Mouse (Mus musculus) urinary bladder, postnatal 4 days (tissue): ENCODE results near the gene Snx5.

Source experiments
- DNase-seq, 2 experiments: peaks; one replicate each; pipeline ENCODE4 v3.0.0; 2021 to 2022; ENCODE audit warnings: low spot score in 2 of 2

Gene Snx5

DNA sequence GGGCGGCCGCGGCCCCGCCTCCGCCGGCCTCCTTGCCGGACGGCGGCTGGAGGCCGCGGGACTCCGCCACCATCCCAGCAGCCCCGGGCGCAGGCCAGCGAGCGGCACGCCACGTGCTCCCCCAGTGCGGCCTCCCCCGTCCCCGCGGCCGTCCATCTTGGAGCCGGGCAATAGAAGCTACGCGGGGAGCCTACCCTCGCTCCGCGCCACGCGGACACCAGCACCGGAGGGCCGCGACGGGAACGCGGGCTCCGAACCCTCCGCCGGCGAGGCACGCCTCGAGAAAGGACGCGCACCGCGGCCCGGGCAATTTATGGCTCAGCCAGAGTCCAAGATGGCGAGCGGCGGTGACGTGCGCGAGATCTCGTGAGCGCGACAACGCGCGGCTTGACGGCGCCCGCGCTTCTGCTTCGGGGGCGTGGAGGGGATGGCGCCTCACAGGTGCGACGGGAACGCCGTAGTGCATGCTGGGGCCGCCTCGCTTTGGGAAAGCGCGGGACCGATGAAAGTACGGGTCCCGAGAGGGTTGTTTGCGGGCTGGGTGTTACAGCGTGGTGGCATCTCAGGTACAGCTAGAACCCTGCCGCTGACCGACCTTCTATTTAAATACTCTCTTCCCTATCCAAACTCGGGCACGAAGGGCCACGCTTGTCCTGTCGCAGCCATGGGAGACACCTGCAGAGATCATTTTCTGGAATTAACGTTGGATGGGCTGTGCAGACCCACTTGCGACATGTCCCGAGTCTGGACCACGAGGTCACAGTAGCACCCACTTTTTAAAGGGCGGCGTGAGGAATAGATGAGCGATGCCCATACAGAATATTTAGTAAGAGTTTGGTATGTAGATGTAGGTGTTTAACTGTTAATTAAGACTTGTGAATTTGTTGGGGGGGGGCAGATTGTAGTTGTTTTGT lies at the start of gene Snx5, which contains the start of gene Mgme1:
Gene Snx5 (minus strand): TSS at position 400 of the 914 bp plus-strand sequence.
Gene Mgme1 (plus strand): TSS at position 157 of the 914 bp plus-strand sequence.
- DNase-seq: peak; percentile 92 to 93

DNA sequence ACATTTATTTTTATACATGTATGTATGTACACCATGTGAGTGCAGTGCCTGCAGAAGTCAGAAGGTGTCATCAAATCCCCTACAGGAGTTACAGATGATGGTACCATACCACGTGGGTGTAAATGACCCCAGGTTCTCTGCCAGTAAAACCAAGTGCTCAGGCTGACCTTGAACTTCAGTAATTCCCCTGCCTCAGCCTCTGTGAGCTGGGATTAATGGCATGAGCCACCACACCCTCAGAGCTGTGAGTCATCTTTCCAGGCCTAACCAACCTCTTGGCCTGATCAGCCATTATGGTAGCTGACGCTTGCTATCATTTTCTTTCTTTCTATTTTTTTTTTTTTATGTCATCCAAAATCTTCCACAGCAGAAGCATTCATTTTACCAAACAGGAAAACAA lies 40.7 kb upstream of the Snx5 start:
- no peak for DNase-seq

DNA sequence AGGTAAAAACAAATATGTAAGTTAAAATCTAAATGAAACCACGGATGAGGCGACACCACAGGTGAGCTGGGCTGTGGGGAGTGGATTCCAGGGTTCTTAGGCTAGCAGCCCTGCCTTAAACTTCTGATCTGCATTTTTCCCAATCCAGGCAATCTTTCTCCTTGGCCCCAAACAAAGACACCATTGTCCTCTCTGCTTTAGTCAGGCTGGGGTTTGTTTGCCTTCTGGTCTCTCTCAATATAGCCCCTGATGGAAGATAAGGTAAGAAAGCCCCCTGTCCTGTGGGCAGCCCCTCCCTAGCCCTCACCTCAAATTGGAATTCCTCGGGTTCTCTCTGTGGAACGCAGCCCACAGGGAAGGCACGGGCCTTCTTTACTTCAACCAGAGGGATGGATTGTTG lies 39.6 kb upstream of the Snx5 start:
- no peak for DNase-seq

DNA sequence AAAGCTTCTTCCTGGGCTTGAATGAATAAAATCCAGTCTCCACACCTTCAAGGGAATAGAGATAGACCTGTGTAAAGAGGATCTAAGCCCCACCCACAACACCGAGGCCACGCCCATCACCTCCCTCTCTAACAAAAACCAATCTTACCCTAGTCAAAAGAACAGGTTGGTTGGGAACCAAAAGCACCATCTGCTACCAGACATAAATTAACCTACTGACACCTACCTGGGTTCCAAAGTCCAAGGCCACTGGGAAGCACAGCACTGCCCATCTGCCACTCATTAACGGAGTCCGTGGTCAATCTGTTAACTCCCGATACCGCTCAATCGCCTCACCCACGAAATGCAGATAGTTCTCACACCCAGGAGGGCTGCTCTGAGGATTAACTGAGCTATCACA lies 37.9 kb upstream of the Snx5 start:
- DNase-seq: no peak

DNA sequence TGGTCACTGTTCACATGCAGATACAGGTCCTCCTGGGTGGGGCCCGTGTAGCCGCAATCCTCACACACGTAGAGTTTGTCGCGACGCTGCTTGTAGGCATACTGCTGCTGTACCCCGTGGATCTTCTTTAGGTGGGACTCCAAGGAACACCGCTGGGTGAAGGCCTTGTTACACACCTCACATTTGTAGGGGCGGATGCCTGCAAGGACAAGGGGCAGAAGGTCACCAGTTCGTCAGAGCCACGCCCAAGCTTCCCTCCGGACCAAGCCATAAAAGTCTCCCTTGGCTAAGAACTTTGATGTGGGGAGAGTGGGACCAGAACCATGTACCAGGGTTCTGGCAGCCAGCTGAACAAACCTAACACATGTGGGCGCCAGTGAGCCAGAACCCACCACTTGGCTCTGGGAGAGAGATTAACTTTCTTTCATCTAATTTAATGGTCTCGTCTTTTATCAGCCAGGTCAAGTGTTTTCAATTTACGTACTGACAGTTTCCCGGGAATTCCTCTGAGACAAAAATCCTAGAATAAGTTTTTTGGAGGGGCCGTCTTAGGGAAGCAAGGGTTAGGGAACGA lies 35.1 kb upstream of the Snx5 start:
- DNase-seq: no peak

DNA sequence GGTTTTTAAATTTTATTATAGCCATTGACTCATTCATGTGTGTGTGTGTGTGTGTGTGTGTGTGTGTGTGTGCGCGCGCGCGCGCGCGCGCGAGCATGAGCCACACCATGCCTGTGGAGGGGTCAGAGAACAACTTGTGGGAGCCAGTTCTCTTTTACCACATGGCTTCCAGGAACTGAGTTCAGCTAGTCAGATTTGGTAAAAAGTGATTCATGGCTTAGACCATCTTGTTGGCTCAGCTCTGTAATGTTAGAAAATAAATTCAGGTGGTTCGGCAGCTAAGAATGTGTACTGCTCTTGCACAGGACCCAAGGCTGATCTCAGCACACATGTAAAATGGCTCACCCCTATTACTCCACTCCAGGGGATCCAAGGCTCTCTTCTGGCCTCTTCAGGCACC lies 30.4 kb upstream of the Snx5 start:
- no peak for DNase-seq

DNA sequence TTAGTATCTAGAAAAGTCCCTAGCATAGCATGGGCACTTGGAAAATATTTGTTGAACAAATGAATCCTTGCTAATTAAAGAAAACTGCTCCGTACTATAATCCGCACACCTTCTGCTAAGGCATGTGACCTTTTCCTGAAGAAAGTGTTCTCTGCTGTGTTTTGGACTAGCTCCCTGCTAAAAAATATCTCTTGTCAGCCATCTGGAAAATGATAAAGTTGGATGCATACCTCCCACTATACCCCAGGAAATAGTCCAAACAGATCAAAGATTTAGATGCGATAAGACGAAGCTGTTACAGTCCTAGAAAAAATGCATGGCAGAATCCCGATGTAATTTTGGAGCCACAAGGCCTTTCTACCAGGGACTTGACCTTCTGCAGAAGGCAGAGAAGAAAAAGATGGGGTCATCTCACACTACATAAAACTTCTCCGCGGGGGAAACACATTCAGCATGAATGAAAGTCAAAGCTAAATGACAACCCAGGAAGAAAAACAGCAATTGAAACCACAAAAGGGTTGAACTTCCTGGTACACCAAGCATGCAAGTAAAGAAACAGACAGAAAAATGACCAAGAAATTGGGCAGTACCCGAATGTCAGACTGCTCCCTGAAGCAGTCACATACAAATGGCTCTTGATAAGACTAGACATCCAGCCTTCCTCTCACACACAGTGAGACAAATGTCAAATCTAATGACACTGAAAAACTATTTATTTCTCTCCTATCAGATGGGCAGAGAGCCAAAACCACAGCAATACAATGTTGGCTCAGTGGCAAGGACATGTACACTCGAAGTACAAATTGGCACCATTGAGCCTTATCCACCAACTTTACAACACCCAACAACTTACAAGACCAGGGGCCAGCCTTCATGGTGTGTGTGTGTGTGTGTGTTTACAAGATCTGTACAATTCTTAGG lies 29.3 kb upstream of the Snx5 start:
- no peak for DNase-seq

DNA sequence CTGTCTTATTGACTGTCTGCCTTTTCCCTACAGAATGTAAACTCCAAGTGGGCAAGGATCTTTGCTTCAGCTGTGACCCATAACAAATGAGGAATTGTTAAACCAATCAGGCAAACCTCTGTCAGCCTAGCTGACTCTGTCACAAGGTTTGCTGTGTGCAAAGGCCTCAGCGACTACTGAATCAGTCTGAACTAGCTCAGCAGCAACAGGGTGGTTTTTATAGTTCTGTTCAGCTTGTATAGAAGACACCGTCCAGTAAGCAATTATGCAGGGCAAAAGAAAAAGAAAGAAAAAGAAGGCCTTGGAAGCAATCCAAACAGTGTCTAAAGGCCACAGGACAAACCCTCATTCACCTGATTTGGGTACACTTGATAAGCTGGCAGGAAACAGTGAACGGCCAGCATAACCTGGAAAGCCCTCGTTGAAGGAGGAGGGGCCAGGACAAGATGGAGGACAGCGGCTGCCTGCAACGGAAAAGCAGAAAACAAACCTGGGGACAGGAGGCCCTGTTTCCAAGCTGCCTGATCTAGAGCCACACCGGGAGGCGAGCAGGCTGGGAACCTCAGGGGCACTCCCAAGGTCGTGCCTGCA lies 24.5 kb upstream of the Snx5 start:
- DNase-seq: no peak

DNA sequence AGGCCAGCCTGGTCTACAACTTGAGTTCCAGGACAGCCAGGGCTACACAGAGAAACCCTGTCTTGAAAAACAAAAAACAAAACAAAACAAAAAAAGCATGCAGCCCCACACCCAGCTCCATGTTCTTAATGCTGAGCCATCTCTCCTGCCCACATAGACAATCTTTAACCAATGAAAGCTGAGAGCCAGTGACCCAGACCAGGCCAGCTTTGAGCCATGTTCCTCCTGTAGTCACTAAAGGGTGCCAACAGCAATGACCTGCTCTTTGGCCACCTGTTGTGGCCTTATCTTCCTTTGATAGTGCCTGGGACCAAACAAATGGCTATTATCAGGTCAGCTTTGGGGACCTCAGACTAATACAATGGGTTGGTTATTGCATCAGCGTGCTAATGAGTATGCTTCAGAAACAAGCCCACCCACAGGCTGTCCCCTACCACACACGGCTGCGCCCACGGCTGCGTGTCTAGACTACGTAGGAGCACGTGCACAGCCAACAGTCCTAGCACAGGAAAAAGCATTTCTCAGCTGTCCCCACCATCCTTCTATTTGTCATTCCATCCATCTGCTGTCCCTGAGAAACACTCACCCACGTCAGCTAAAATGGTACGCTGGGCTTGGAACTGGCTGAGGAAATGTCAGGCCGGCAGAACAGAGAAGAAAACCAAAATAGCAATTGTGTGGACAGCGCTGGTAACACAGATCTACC lies 21.0 kb upstream of the Snx5 start:
- DNase-seq: no peak

DNA sequence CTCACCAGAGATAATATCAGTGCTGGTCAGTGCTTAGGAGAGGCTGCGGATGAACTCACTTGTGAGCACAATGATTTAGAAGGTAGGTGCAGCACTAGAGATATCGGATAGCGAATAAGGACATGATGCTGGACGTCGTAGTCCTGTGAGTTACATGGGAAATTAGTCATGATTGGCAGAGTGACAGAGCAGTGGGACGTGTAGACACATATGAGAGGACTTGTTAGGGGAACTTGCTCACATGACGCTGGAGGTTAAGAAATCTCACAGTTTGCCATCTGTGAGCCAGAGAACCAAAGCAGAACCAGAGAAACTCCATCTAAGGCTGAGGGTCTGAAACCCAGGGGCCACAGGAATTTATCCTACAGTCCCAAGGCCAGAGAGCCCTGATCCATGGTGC lies 19.6 kb upstream of the Snx5 start:
- DNase-seq: no peak

DNA sequence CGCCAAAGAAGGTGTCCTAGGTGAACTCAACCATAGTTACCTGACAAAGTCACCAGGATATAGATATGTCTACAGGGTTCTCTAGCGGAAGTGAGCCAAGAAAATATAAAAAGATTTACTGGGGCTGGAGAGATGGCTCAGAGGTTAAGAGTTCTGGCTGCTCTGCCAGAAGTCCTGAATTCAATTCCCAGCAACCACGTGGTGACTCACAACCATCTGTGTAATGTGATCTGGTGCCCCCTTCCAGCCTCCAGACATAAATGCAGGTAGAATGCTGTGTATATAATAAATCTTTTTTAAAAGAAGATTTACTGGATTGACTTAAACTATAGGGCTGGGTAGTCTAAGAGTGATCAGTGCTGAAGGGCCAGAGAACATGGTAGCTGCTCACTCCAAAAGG lies 10.7 kb upstream of the Snx5 start:
- no peak for DNase-seq

DNA sequence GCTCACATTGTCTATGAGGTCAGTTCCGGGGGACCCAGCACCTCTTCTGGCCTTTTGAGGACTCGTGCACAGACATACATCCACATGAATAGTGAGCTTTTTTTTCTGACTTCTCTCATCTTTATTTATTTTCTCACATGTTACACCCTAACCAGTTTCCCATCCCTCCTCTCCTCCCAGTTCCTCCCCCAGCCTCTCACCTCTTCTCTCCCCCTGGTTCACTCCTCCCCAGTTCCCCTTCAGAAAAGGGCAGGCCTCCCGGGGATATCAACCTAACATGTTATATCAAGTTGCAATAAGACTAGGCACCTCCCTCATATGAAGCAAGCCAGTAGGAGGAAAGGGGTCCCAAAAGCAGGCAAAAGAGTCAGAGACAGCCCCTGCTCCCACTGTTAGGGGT lies 9.9 kb upstream of the Snx5 start:
- DNase-seq: no peak

DNA sequence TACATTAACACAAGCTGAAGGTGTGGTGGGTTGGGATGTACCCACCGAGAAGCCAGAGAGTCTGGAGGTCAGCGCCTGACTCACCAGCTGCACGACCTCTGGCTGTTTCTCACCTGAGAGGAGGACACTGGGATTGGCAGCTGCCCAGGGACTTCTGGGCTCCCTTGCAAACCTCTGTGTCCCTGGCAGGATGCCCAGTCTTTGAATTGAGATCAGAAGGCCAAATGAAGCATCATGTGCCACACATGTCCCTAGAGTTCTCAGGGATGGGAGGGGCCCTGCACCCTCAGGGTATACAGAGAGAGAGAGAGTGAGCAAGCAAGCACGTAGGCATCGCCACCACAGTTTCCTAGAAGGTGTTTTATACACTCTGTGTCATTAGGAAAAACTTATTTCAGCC lies 9.0 kb upstream of the Snx5 start:
- DNase-seq: peak in 1 of 2 experiments; percentile 30

DNA sequence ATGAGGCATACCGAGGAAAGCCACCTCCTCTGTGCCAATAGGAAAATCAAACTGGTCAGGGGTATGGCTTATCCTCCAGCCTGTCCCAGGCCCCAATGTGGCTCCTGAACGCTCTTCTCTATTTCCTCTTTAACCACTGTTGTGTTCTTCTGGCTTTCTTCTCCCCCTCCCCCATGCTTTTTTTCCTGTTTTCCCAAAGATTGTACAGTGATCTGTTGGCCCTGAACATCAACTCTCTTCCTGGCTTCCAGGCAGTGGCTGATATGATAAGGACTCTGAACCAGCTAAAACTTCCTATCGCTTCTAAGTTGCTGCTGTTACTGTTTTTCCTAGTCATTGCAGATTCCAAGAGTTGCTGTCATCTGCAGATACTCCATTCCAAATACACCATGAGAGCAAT lies 6.2 kb upstream of the Snx5 start:
- no peak for DNase-seq

DNA sequence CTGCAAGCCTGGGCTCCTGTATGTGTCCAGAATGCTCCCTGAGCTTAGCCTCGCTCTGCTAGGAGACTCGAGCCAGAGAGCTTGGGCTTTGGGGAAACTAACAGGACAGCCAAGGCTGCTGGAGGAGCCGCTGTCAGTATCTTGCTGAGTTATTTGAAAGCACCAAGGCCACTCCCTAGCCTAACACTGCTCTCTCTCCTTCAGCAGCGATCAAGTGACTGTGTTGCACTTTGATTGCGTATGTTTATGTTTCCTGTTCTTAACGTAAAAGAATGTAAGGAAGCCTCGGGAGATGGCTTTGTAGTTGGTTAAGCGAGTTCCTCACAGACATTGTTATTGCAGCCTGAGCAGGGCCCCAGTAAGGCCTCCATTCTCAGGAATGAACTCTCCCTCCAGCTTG lies 4.0 kb upstream of the Snx5 start:
- DNase-seq: no peak

DNA sequence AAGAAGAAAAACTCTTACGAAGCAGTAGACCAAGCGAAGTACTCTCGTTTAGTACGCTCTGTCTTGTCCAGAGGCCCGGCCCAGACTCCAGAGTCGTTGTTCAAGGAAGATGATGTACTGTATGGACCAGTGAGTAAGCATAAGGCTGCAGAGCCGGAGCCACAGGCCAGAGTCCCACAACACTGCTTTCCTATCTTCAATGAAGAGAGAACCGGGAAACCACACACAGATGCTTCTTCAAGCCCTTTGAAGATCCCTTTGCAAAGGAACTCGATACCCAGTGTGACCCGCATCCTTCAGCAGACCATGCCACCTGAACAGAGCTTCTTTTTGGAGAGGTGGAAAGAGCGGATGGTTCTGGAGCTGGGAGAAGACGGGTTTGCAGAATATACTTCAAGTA lies 1.4 kb upstream of the Snx5 start:
- DNase-seq: no peak

DNA sequence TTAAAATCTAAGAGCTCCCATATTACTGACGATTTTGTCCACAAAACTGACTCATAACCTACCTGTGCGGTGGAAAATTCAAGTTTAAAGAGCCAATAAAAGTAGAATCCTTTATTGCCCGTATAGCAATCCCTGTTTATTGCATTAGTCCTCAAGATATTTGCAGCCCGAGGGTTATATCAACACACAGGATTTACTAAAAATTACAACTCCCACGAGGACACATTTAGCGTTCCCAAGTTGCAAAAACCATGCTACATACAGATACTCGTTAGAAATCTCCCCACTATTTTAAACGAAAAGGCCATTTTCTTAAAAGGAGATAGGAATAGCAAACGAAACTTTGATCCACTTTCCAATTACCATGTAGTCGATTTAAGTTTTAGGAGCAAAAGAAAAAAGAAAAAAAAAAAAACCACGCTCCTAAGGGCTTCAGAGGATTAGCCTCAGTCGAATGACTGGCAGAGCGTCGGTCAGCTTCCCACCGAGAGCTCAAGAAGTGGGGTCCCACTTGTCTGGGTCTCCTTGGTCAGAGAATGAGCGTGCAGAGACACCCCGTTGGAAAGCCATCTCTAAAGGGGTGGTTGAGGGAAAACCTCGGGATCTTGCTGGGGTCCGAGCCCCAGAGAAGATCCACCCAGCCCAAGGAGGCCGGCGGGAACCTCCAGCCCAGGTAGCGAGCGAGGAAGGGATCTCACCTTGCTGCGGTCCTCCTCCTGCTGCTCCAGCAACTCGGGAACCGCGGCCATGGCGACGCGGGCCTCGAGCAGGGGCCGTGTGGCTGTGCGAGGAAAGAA lies 829 bp downstream of the Snx5 start:
- no peak for DNase-seq

DNA sequence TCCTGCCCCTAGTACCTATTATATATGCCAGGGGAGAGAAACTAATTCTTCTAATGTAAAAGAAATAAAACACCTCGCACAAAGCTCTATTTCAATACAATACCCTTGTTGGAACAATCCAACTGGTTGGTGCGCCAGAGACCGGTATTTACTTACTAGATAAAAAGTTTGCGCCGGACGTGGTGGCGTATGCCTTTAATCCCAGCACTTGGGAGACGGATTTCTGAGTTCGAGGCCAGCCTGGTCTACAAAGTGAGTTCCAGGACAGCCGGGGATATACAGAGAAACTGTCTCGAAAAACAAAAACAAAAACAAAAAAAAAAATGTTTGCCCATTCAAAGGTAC lies 1.4 kb downstream of the Snx5 start:
- DNase-seq: no peak

DNA sequence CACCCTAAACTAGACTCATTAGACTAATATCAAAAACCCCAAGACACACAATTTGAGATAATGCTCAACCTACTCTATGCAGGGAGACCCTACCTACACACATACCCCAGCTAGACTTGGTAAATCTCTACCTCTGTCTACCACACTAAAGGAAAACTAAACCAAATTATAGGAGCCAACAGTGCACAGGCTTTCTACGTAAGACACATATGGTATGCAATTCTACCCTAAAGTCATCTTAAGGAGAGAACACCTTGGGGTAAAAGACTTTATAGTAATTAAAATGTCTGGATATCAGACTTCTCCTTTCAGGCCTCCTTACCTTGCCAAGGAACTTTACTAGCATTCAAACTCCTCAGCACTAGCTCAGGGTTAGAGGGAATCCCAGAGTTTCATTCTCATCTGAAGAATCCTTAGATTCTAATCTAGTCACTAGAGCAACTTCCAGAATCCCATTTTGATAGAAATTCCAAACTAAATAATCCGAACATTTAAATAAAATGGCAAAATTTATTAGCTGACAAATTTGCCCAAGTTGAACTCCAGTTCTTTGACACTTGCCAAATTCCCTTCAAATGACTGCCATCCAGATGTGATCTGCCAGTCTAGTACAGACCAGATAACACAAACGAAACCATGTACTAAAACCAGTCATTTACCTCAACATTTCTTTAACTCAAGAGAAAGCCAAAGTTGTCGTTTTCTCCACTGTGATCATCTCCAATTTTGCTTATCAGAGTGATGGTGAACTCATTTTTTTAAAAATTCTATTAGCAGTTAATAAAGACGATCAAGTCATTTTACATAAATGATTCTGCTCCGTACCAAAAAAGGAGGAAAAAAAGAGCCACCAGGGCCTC lies 2.0 kb downstream of the Snx5 start:
- no peak for DNase-seq

DNA sequence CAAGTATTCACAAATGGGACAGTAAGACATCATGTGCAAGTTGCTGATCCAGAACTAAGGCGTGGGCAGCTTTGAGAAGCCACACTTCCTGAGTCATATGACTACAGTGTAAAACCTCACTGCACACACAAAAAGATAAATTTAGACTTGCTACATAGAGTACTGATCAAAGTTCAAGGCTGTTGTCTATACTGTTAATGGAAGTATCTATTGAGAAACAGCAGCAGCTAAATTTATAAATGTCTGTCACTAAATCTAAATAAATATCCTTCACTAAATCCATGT lies 3.0 kb downstream of the Snx5 start:
- DNase-seq: no peak
